Mouse (Mus musculus) stomach, embryonic 16.5 days (tissue): ENCODE data around the gene Plin4. TPM values are rescaled to one million over a fixed set of nuclear protein-coding genes. Genes with fewer than 3 reads are reported as not detected.
"Not testable (repeated sequence)": the region's sequence is repeated elsewhere in the genome, so short reads cannot be mapped to it uniquely, and the experiment has no call there.

ENCODE experiments used
- ATAC-seq: fragments of 200-750 bp; cut with Nextera tagmentation; 2 replicates; pipeline ENCODE4 v1.8.0; 2017; ENCODE audit warnings: moderate number of reproducible peaks, moderate TSS enrichment; ENCODE audit not compliant: insufficient read depth, low FRiP score
- H3K27ac ChIP-seq: fragments of 300-500 bp; sonication (generic); 2 replicates; pipeline ENCODE4 v1.5.1; 2014; ENCODE audit warnings: low read length
- H3K27me3 ChIP-seq: fragments of 300-500 bp; sonication (generic); 2 replicates; pipeline ENCODE4 v1.6.1; 2014; ENCODE audit warnings: low read length, control low read depth, mixed read lengths; ENCODE audit not compliant: control insufficient read depth, insufficient read depth
- H3K36me3 ChIP-seq: fragments of 300-500 bp; sonication (generic); 2 replicates; pipeline ENCODE4 v1.6.1; 2014; ENCODE audit warnings: low read length; ENCODE audit not compliant: control insufficient read depth, insufficient read depth
- H3K4me1 ChIP-seq: fragments of 300-500 bp; sonication (generic); 2 replicates; pipeline ENCODE4 v1.6.1; 2014; ENCODE audit warnings: low read length, control low read depth, mixed read lengths; ENCODE audit not compliant: control insufficient read depth, insufficient read depth
- H3K4me2 ChIP-seq: fragments of 300-500 bp; sonication (generic); 2 replicates; pipeline ENCODE4 v1.6.1; 2014; ENCODE audit warnings: low read depth, low read length, mixed read lengths
- H3K4me3 ChIP-seq: fragments of 300-500 bp; sonication (generic); replicated peaks from 2 replicates; pipeline ENCODE4 v1.5.1; 2014; ENCODE audit warnings: mild to moderate bottlenecking, low read length
- H3K9ac ChIP-seq: fragments of 300-500 bp; sonication (generic); 2 replicates; pipeline ENCODE4 v1.6.1; 2014; ENCODE audit warnings: low read length
- H3K9me3 ChIP-seq: fragments of 300-500 bp; sonication (generic); replicated peaks from 2 replicates; pipeline ENCODE4 v1.6.1; 2016; ENCODE audit warnings: low read length, control low read depth; ENCODE audit not compliant: control insufficient read depth
- WGBS: fragments of 180-500 bp; shearing (Covaris S2); extraction: QIAGEN DNeasy Blood & Tissue Kit; methylation state at CpG from one replicate; pipeline ENCODE4 v1.1.7; 2014; 5-methylcytosine and 5-hydroxymethylcytosine counted together
- polyA plus RNA-seq: library from polyadenylated mRNA; unstranded; fragments of >200 nt; fragmentation: Nextera tagmentation; extraction: Ambion mirVana; gene quantifications from 2 replicates; pipeline ENCODE4 v1.2.1, GENCODE M21; 2015

Plin4 gene
- polyA plus RNA-seq, 1 experiment from 2014 or later: 0.90 TPM

DNA sequence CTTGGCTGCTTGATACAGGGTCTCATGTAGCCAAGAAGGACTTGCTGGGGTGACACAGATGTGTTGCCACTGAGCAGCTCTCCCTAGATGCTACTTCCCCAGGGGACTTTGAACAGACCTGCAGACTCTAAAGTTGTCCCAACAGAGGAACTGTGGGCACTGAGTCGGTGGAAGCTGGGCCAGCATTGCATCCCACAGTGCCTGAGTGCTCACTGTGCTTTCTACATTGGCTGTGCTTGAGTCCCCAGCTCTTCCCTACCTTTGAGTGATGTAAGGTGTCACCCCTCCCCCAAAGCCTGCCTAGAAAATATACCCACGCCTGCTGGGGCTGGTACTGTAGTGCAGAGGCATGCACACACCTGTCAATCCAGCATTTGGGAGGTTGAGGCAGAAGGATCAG lies 1.9 kb downstream of the Plin4 start:
- WGBS: 69% methylated on average over 2 of the region's 2 CpGs
- H3K27me3 ChIP-seq: no peaks in the 10 kb centered on the region
- no peak overlapping the region for H3K4me2 ChIP-seq
- no peak overlapping the region for H3K9ac ChIP-seq
- H3K36me3 ChIP-seq: no peaks in the 10 kb centered on the region
- H3K4me1 ChIP-seq: no peaks in the 10 kb centered on the region
- ATAC-seq: no peak
- H3K4me3 ChIP-seq: no peak overlapping the region
- no peak overlapping the region for H3K27ac ChIP-seq
- no peaks in the 10 kb centered on the region for H3K9me3 ChIP-seq

DNA sequence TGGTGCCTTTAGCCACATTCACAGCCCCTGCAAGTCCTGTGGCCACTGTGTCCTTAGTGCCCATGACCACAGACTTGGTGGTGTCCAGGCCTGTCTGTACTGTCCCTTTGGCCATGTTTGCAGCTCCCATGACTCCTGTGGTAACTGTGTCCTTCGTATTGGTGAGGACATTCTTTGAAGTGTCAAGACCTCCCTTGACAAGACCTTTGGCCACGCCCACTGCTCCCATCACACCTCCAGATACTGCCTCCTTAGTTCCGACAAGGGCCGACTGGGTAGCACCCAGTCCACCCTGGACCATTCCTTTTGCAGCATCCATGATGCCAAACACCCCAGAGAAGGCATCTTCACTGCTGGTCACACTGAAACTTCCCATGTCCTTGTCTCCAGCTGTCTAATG lies 2.6 kb downstream of the Plin4 start:
- Histone ChIP-seq H3K27me3 (no peaks in the 10 kb centered on the region), H3K4me3 (no peak overlapping the region), H3K4me1 (no peaks in the 10 kb centered on the region), H3K27ac (no peak overlapping the region), H3K36me3 (no peaks in the 10 kb centered on the region), H3K4me2 (no peak overlapping the region), H3K9ac (no peak overlapping the region), H3K9me3 (no peaks in the 10 kb centered on the region)
- no peak for ATAC-seq
- 74% methylated on average over 4 of the region's 4 CpGs for WGBS

DNA sequence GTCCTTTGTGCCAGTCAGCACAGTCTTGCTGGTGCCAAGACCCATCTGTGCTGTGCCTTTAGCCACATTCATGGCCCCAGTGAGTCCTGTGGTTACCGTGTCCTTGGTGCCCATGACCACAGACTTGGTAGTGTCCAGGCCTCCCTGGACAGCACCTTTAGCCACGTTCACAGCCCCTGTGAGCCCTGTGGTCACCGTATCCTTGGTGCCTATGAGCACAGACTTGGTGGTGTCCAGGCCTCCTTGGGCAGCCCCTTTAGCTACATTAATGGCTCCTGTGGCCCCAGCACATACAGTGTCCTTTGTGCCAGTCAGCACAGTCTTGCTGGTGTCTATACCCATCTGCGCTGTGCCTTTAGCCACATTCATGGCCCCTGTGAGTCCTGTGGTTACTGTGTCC lies 3.2 kb downstream of the Plin4 start:
- not testable (repeated sequence) for H3K9ac ChIP-seq, H3K36me3 ChIP-seq, H3K4me2 ChIP-seq, H3K4me1 ChIP-seq, H3K27ac ChIP-seq, H3K4me3 ChIP-seq, ATAC-seq, H3K27me3 ChIP-seq, H3K9me3 ChIP-seq
- WGBS: 96% methylated on average over 4 of the region's 4 CpGs

DNA sequence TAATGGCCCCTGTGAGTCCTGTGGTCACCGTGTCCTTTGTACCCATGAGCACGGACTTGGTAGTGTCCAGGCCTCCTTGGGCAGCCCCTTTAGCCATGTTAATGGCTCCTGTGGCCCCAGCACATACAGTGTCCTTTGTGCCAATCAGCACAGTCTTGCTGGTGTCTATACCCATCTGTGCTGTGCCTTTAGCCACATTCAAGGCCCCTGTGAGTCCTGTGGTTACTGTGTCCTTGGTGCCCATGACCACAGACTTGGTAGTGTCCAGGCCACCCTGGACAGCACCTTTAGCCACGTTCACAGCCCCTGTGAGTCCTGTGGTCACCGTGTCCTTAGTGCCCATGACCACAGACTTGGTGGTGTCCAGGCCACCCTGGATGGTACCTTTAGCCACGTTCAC lies 4.8 kb downstream of the Plin4 start:
- 100% methylated on average over 2 of the region's 5 CpGs for WGBS
- H3K27me3 ChIP-seq: not testable (repeated sequence)

DNA sequence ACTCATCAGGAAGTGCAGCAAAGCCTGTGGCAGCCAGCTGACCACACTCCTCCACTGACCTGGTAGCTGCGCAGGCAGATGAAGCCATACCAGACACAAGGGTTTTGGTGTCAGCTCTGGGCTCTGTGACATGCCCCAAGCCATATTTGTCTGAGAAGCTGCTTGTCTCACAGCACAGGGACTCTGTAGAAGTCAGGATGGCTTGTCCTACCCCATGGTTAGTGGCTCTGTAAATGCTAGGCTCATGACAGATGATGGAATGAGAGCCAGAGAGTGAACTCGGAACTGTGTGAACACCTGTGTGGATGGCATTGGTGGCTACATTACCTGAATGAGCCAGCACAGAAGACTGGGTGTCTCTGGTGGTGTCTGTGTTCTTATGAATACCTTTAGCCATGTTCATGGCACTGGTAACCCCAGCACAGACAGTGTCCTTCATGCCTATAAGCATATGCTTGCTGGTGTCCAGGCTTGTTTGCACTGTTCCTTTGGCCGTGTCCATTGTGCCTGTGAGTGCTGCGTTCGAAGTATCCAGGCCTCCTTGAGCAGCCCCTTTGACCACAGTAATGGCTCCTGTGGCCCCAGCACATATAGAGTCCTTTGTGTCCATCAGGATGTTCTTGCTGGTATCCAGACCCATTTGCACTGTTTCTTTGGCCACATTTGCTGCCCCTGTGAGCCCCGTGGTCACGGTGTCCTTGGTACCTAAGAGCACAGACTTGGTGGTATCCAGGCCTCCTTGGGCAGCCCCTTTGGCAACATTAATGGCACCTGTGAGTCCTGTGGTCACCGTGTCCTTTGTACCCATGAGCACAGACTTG lies 5.9 kb downstream of the Plin4 start:
- no peak for ATAC-seq
- H3K36me3 ChIP-seq: peaks cover 15% of the 10 kb centered on the region
- H3K27me3 ChIP-seq: no peaks in the 10 kb centered on the region
- H3K4me2 ChIP-seq: no peak overlapping the region
- 92% methylated on average over 8 of the region's 8 CpGs for WGBS
- H3K4me1 ChIP-seq: no peaks in the 10 kb centered on the region
- no peak overlapping the region for H3K27ac ChIP-seq
- no peak overlapping the region for H3K9ac ChIP-seq
- no peak overlapping the region for H3K4me3 ChIP-seq
- H3K9me3 ChIP-seq: no peaks in the 10 kb centered on the region

More for the DNA sequence above, 4.8 kb downstream of the Plin4 start:
- not testable (repeated sequence) for H3K27ac ChIP-seq, H3K4me1 ChIP-seq, ATAC-seq, H3K4me2 ChIP-seq, H3K9me3 ChIP-seq, H3K4me3 ChIP-seq, H3K9ac ChIP-seq, H3K36me3 ChIP-seq

DNA sequence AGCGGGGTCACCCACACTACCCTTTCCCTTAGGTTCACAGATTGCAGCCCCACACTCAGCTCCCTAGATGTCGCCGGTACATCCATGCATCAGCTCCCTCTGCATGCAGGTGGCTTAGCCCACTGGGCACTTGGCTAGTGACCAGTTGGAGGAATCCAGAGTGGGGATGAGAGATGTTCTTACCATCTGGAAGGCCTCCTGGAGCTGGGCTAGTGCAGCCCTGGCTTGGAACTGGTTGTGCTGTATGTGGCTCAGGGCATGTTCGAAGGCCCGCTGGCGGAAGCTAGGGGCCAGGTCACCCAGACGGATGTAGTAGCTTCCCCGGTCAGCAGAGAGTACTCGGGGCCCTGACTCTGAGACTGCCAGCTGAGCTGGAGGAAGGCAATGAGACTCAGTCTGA lies 6.7 kb downstream of the Plin4 start:
- ATAC-seq: no peak
- no peak overlapping the region for H3K4me2 ChIP-seq
- 91% methylated on average over 9 of the region's 9 CpGs for WGBS
- H3K36me3 ChIP-seq: peaks cover 20% of the 10 kb centered on the region
- H3K4me1 ChIP-seq: no peaks in the 10 kb centered on the region
- no peaks in the 10 kb centered on the region for H3K27me3 ChIP-seq
- H3K4me3 ChIP-seq: no peak overlapping the region
- no peaks in the 10 kb centered on the region for H3K9me3 ChIP-seq
- H3K9ac ChIP-seq: no peak overlapping the region
- H3K27ac ChIP-seq: no peak overlapping the region

DNA sequence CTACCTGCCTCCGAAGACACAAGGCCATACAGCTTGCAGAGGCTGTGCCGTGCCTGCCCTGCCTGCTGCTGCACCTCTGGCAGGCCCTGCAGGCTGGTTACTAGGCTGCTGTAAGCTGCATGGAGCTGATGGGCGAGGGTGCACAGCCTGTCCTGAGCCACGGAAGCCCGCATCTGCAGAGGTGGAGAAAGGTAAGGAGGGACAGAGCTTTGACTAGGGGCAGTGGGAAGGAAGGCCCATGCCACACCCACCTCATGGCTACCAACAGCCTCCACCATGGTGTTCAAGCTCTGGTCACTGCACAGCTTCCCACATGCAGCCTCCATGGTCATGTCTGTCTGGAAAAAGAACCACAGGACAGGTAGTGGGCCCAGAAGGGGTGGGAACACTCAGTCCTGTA lies 7.4 kb downstream of the Plin4 start:
- Histone ChIP-seq H3K4me1 (no peaks in the 10 kb centered on the region), H3K9me3 (no peaks in the 10 kb centered on the region), H3K36me3 (peaks cover 26% of the 10 kb centered on the region), H3K4me2 (no peak overlapping the region), H3K27ac (no peak overlapping the region), H3K4me3 (no peak overlapping the region), H3K27me3 (no peaks in the 10 kb centered on the region), H3K9ac (no peak overlapping the region)
- no peak for ATAC-seq
- 89% methylated on average over 5 of the region's 5 CpGs for WGBS

DNA sequence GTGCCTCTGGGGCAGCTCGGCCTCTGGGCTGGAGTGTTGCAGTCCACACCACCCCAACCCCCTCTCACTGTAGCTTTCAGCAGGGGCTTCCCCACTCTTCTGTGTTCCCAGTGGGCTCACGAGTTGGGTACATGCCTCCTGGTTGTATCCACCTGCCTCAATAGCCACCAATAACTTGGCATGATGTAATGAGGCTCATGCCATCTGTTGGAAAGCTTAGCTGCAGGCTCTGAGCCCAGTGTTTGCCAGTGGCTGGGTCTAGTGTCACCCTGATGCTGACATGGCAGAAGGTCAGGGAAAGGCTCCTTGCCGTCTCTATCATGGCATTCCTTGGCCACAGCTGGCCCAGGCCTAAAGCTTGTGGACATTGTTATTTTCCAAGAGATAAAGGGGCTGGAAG lies 8.8 kb downstream of the Plin4 start:
- H3K9me3 ChIP-seq: no peaks in the 10 kb centered on the region
- H3K4me1 ChIP-seq: no peaks in the 10 kb centered on the region
- H3K4me3 ChIP-seq: no peak overlapping the region
- WGBS: 87% methylated on average over 3 of the region's 3 CpGs
- H3K36me3 ChIP-seq: peaks cover 38% of the 10 kb centered on the region
- no peak overlapping the region for H3K4me2 ChIP-seq
- H3K27ac ChIP-seq: no peak overlapping the region
- ATAC-seq: no peak
- no peaks in the 10 kb centered on the region for H3K27me3 ChIP-seq
- H3K9ac ChIP-seq: no peak overlapping the region

DNA sequence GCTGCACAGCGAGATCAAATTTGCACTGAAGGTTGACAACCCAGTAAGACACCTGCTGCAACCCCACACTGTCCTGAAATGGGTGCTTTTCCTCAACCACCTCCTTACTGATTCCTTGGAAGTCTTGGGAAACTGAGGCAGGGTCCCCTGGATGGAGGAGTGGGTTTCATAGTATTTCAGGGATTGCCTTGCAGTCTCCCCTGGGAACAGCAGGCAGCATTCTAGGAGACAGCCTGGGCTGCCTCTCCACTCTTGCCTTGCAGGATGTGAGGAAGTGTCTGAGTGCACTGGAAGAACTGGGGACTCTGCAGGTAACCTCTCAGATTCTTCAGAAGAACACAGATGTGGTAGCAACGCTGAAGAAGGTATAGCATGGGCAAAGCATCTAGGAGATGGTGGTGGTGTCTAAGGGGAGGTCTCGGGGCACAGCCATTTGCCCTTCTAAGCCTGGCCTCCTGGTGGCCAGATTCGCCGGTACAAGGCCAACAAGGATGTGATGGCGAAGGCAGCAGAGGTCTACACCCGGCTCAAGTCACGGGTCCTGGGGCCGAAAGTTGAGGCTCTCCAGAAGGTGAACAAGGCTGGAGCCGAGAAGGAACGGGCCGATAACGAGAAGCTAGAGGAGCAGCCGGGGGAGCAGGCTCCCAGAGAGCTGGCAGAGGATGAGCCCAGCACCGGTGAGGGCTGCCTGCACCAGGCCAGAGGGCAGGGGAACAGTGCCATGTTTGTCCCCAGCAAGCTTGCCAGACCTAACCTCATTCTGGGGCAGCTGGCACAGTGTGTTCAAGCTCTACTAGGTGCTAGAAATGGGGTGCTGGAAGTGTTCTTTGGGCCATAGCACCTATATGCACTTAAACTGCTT lies 10.7 kb downstream of the Plin4 start:
- H3K36me3 ChIP-seq: peaks cover 40% of the 10 kb centered on the region
- no peak overlapping the region for H3K4me3 ChIP-seq
- H3K27me3 ChIP-seq: no peaks in the 10 kb centered on the region
- ATAC-seq: no peak
- H3K9me3 ChIP-seq: no peaks in the 10 kb centered on the region
- no peaks in the 10 kb centered on the region for H3K4me1 ChIP-seq
- WGBS: 91% methylated on average over 15 of the region's 15 CpGs
- H3K9ac ChIP-seq: no peak overlapping the region
- no peak overlapping the region for H3K27ac ChIP-seq
- H3K4me2 ChIP-seq: no peak overlapping the region
